Mouse (Mus musculus) kidney, adult 9 months (tissue): Measurements from ENCODE around the gene Mrpl40.
"Not testable (repeated sequence)": the region's sequence is repeated elsewhere in the genome, so short reads cannot be mapped to it uniquely, and the experiment has no call there.

Experiments used
- DNase-seq: peaks from one replicate; pipeline ENCODE4 v3.0.0; 2022

The Mrpl40 gene

GRCm38 (mm10) chr16:18876442-18877308 lies at the start of gene Mrpl40, which contains the start of gene Hira:
Mrpl40 (minus strand) TSS chr16:18876862.
Hira (plus strand) TSS chr16:18877037.
- DNase-seq: peak; percentile 96

GRCm38 (mm10) chr16:18921771-18922170 lies 45.1 kb upstream of the Mrpl40 start:
- DNase-seq: no peak

GRCm38 (mm10) chr16:18916064-18916463 lies 39.4 kb upstream of the Mrpl40 start:
- DNase-seq: no peak

GRCm38 (mm10) chr16:18905648-18906047 lies 29.0 kb upstream of the Mrpl40 start:
- DNase-seq: no peak

- no peak for DNase-seq
Measured at GRCm38 (mm10) chr16:18896429-18896828, 19.8 kb upstream of the Mrpl40 start.

GRCm38 (mm10) chr16:18895249-18895648 lies 18.6 kb upstream of the Mrpl40 start:
- DNase-seq: no peak

- DNase-seq: no peak
Measured at GRCm38 (mm10) chr16:18893840-18894372, 17.2 kb upstream of the Mrpl40 start.

- no peak for DNase-seq
Measured at GRCm38 (mm10) chr16:18884044-18884443, 7.4 kb upstream of the Mrpl40 start.

GRCm38 (mm10) chr16:18878091-18878720 lies 1.5 kb upstream of the Mrpl40 start:
- no peak for DNase-seq

- DNase-seq: peak; percentile 64
Measured at GRCm38 (mm10) chr16:18877386-18878090, 876 bp upstream of the Mrpl40 start.

GRCm38 (mm10) chr16:18876091-18876441 lies 596 bp downstream of the Mrpl40 start:
- DNase-seq: no peak

- not testable (repeated sequence) for DNase-seq
Measured at GRCm38 (mm10) chr16:18870495-18870894, 6.2 kb downstream of the Mrpl40 start.

GRCm38 (mm10) chr16:18860186-18860585 lies 16.5 kb downstream of the Mrpl40 start:
- peak; percentile 82 for DNase-seq

GRCm38 (mm10) chr16:18858551-18858950 lies 18.1 kb downstream of the Mrpl40 start:
- DNase-seq: peak; percentile 92

- not testable (repeated sequence) for DNase-seq
Measured at GRCm38 (mm10) chr16:18849521-18850190, 27.0 kb downstream of the Mrpl40 start.

- no peak for DNase-seq
Measured at GRCm38 (mm10) chr16:18846301-18846820, 30.3 kb downstream of the Mrpl40 start.

- no peak for DNase-seq
Measured at GRCm38 (mm10) chr16:18838346-18838745, 38.3 kb downstream of the Mrpl40 start.

GRCm38 (mm10) chr16:18836468-18837208 lies 40.0 kb downstream of the Mrpl40 start, which contains the start of the genes 2510002D24Rik and Gm28539:
2510002D24Rik (plus strand) TSS chr16:18836578.
Gm28539 (plus strand) TSS chr16:18836584.
- peak; percentile 98 for DNase-seq

- DNase-seq: no peak
Measured at GRCm38 (mm10) chr16:18836073-18836467, 40.6 kb downstream of the Mrpl40 start.

- no peak for DNase-seq
Measured at GRCm38 (mm10) chr16:18833486-18833885, 43.2 kb downstream of the Mrpl40 start.

GRCm38 (mm10) chr16:18829102-18829501 lies 47.6 kb downstream of the Mrpl40 start:
- no peak for DNase-seq
